Mouse (Mus musculus) megakaryocyte-erythroid progenitor cell, adult 5 weeks (primary cell): ENCODE data around the gene Msl3. TPM values are rescaled to one million over a fixed set of nuclear protein-coding genes. Genes with fewer than 3 reads are reported as not detected.

Source experiments
- polyA plus RNA-seq: library from polyadenylated mRNA; stranded (reverse); fragments of >175 nt; gene quantifications from 2 replicates; pipeline ENCODE4 v1.2.3, GENCODE M21; 2012

The Msl3 gene
- polyA plus RNA-seq, result 14.5 and 15.4 TPM in 2 replicates

GRCm38 (mm10) chrX:168673525-168674406, at the start of gene Msl3:
Msl3 (minus strand) TSS chrX:168673898.

Other genes starting within 250 kb of the Msl3 start
- gene Frmpd4, start 96.7 kb downstream of the Msl3 start, polyA plus RNA-seq, result not detected in 2 replicates
- 3.6 and 6.2 TPM in 2 replicates for gene Arhgap6, start 121.2 kb upstream of the Msl3 start, polyA plus RNA-seq